Mouse (Mus musculus) cerebellum, adult 18-20 months (tissue): ENCODE measurements around the gene Tnr.
A peak's percentile ranks its signal among the peaks of the same experiment; 100 is the strongest.

ENCODE experiments used
- DNase-seq, 2 experiments: peaks; one replicate each; pipeline ENCODE4 v3.0.0; 2021

Tnr gene

DNA sequence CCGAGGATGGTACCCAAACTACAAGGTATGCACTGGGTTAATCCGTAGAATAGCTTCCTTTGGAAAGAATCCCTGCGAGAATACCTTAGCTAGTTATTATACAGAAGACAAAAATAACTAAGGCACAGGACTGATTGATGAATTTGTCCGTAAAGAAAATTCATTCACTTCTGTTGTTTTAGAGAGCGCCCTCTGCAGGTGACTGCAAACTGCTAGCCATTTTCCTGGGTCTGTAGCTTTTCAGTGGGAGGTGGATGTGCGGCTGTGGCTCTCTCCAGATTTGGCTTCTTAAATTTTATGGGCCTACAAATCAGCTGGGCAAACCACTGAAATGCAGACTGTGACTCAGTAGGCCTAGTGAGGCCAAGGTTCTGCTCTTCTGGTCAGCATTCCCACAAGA, 42.5 kb downstream of the Tnr start:
- no peak for DNase-seq

DNA sequence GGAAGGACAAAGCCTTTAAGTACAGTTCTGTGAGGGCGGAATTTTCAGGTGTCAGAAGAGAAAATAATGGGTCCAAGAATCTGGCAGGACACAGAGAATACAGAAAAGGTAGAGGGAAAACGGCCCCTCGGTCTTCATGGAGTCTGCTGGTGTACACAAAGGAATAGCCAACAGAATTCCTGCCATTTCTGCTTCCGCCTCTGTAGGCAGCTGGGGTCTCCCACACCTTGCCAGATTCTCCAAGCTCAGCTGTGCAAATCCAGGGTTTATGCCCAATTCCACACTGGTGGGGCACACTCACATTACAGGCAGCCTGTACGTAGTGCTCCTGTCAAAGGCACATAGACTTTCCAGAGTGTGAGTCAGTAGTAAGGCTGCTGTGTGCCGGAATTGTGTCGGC, 43.6 kb downstream of the Tnr start:
- no peak for DNase-seq

DNA sequence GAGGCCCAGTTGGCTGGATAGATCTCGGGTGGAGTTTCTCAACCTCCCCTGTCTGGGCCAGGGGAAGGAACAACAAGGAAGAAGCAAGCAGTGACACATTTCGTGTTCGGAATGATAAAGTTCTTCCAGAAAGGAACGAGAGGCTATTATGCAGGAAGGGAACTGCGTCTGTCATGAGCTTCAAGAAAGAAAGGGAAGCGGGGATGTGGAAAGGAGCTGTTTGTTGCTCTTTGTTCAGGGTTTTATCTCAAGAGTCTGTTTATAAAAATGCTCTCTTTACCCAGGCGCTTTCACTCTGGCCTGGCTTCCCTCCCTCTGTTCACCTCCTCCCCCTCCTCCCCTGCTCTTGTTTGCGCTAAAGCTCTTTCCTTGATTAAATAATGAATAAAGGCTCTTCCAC, 46.7 kb downstream of the Tnr start:
- no peak for DNase-seq

DNA sequence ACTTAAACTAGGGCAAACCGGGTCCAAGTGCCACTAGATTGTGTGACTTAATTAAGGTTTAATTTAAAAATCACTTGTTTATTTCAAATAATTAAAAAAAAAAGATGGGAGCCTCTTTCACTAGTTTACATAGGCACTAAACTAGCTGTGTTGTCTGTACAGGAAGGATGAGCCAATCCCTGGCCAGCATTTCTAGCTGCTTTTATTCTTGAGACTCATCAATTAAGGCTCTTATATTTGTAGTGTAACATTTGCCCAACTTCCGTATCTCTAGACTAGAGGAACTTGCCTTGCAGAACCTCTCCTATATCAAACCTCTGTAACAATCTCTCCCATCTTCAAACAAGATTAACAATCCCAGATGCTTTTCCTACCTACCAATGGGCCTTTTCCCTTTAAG, 47.3 kb downstream of the Tnr start:
- no peak for DNase-seq

DNA sequence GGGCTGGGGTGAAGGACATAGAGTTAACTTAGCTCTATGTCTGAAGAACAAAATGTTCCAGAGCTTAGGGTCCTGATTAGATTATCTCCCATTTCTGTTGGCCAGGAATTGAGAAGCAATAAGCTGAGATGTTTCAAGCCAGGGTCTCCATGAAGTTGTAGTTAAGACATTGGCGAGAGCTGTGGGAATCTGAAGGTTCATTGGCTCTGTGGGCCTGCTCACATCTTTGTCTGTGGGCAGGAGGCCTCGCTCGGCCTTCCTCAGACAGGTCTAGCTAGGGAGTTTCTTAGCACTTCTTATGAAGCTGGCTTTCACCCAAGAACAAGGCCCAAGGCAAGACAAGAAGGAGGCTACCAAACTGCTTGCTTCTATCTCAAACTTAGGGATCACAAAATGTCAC, 48.4 kb downstream of the Tnr start:
- DNase-seq: no peak

DNA sequence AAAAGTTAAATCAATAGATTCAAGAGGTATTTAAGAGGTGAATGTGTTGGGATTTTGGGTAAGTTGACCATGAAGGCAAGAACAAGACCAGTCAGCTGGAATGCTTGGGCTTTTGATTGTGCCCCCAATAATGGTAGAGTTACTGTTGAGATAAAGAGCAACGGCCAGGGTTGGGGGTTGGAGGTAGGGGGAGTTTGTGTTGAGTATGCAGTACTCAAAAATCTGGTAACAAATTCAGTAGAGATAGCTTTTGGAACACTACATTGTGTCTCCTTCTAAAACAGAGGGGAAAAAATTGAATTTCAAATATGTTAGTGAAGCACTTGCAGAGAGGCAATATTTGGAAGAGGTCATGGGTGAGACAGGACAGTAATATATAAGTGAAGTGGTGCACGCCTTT, 49.5 kb downstream of the Tnr start:
- DNase-seq: no peak

DNA sequence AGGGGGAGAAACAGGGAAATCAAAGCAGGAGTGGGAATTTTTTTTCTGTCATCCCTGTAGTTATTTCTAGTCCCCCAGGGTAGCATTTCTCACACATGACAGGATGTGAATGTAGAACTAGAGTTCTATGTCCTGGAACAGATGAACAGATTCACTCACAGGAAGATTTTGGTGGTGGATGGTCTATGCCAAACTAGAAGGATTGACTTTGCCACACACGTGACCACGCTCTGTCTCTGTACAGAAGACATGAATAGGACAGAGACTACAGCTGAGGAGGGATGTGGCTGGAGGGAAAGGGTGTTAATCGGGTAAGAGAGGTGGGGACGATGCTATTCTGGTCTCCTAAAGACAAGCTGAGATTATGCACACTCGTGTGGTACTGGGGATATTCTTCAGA, 51.1 kb downstream of the Tnr start:
- no peak for DNase-seq

DNA sequence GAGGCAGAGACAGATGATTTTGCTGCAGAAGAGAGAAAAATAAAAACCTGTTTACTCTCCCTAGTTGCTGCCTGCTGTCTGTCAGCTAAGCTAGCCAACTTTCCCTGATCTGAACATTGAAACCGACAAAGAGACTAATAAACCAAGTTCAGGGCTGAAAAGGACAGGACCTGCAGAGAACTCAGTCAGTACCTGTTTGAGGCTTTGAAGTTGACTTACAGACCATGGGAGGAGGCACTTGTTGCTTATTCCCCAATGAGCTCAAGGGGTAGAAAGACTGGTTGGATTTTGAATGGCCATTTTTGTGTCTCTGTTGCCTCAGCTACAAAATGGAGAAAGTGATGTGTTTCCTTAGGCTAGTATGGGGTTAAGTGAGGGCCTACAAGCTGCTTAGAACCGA, 52.7 kb downstream of the Tnr start:
- DNase-seq: no peak

DNA sequence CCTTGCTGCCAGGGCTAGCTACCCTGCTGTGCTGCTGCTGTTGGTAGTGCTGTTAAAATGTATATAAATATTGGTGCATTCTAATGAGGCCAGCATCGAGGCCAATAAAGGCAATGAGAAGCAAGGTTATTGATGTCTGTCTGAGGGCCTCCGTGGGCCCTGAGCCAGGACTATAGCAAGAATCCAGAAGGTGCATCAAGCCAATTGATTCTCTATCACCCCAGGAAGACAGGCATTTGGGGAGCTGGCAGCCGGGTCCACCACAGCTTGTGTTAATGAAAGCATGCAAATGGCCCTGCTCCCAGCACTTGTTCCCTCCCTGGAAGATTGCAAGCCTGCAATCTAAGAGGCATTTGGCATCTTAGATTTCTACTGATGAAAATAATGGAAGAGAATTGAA, 54.8 kb downstream of the Tnr start:
- DNase-seq: peak; percentile 25 to 44

DNA sequence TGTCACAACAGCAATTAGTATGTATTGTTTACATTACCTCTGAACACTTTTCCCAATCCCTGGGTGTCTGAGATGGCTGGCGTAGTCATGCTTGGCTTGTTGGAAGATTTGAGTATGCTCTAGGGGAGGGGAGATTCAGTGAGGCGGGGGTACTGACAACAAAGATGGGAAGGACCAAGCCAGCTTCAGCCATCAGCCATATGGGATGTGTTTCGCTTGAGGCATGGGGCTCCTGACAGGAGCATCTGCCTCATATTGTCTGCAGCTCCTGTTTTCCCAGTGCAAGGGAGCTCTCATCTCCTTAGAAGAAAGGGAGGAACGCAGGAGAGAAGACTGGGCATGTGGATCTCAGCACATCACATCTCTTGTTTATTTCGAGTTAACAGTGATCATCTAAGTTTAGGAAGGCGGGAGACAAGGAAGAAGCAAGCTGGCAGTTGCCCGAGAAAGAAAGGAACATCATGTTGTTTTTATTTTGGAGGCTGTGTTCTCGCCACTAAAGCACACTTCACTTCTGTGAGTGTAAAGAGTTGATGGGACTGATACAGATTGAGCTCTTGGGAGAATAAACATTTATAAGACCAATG, 56.9 kb downstream of the Tnr start:
- no peak for DNase-seq

DNA sequence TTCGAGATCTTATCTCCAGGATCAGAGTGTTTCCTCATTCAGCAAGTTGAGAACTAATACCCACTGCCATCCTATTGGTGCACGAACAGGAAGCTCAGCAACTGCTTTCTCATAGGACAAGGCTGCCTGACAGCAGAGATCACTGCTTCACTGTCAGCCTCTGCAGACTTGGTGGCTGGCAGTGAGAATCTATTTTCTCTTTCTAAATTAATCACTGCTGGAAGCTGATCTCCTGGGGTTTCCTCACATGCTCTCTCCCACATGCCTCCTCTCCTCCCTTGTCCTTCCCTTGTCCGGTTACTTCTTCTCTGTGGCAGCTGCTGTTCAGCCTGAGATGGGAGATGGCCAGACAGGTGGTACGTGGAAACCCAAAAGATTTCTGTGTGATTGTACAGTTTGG, 60.3 kb downstream of the Tnr start:
- DNase-seq: no peak

DNA sequence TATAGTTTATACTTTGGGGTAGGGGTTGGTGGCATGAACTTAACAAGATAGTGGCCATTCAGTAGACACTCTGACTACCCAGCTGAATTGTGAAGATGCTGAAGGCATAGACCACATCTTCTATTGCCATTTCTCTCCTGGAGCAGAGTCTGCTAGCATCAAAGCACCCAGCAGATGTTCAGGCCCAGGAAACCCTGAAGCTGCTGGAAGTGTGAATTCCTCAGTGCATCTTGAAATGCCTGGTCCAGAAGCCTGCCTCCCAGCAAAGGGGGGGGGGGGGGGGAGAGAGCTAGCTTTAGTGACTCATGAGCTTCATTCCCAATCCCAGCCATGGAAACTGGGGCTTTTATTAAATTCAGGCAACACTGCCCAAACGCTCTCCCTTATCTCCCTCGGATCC, 65.2 kb downstream of the Tnr start:
- no peak for DNase-seq

DNA sequence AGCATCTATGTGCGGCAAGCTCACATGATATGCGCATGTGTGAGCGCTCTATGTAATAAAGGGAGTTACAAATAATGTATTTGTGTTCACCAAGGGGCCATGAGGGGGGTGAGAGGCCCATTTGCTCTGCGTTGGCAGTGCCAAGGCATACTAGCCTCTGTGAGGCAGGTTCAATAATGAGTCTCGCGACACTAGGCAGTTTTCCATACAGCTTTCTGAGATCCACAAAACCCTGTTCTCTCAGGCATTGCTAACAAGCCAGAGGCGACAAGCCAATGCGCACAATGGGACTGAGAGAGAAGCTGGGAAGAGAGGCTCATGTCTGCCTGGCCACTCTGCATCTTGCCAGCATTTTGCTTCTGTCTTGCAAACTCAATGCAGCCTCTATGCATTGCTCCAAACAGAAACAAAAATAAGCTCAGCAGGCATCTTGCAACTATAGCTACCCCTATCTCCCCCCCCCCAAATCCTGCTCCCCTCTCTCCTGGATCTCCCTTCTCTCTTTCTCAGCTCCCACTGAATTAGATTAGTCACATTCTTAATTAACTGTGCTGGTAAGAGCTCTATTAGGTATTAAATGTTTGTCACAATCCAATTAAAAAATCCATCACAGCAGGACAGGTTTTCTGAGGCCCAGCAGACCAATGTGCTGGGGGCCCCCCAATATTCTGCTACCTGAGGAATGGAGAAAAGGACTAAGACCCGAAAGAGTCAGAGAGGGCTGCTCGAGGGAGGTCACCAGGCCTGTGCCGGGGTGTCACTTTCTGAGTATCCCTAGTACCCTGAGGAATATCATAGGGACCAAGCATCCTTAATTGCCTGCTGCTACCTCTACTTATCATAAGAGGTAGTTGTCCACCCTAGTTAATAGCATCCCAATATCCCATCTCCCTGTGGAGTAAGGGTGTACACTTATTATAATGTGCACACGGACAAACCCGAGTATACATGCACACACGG, 70.8 kb downstream of the Tnr start:
- DNase-seq: peak; percentile 33 to 43

DNA sequence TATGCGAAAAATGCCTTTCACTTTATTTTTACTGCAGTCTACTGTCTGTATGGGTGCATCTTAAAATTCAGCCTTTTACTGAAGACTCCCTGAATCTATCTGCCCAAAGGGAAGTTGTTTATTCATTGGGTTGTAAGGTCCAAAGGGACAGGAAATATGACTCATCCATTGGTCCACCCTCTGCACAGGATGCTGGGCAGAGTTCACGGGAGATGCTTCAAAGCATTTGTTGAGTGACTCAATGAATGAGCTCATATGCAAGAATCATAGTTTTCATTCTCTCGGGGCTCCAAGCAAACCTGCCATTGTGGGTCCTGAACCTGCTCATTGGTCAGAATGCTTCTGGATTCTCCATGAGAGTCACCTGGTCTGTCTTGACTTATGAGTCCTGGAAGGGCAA, 72.2 kb downstream of the Tnr start:
- DNase-seq: no peak

DNA sequence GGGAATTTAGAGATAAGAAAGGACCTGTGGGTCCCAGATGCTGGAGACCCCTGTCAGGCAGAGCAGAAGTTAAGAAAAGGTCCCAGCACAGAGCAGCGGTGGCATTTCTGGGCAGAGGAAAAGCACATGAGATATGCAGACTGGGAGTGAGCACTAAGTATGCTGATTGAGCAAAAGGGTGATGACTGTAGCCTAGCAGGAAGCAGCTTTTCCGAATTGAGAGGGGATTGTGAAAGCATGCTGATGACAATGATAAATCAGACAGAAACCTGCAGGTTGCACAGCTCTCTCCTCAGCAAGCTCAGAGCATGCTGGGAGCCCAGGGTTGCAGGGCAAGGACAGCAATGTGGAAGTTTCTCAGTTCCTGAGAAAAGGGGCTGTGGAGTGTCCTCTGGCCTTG, 73.1 kb downstream of the Tnr start:
- DNase-seq: no peak

DNA sequence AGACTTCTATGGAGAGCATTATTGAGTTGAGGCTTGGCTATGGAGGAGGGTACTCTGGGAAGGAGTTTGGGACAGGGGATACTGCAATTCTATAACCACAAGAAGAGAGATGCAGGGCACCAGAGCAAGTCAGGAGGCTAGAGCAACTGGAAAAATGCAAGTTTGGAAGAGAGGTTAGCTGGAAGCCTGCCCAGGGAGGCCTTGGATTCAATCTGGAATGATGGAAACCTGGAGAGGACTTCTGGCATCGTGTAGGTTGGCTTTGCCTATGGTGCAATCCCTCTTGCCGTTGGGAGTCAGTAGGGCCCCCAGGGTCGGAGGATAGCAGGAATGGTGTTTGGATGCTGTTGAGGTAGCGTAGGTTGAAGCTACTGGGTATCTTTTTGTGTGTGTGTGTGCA, 90.0 kb downstream of the Tnr start:
- DNase-seq: peak; percentile 17 to 18

DNA sequence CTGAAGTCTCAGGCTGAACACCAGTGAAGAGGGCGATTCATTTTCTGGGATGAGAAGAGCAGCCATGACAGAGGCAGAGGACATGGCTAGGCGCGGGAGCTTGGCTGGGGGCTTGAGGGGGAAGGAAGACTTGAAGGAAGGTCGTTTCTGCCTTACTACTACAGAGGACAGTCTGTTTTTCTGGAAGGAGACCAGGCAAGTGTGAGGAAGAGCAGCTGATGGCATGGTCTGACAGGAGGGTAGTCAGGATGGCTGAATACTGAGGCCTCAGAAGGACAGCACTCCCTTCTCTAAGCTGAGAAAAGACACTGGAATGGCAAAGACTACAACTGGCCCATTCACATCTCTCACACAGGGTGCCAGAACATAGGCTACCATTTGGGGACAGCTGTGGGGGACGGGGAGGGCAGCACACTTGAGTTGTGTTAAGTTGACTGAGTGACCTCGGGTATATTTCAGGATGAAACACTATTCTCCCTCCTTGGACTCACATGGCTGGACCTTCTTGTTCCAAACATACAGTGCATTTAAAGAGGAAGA, 90.6 kb downstream of the Tnr start:
- DNase-seq: no peak

DNA sequence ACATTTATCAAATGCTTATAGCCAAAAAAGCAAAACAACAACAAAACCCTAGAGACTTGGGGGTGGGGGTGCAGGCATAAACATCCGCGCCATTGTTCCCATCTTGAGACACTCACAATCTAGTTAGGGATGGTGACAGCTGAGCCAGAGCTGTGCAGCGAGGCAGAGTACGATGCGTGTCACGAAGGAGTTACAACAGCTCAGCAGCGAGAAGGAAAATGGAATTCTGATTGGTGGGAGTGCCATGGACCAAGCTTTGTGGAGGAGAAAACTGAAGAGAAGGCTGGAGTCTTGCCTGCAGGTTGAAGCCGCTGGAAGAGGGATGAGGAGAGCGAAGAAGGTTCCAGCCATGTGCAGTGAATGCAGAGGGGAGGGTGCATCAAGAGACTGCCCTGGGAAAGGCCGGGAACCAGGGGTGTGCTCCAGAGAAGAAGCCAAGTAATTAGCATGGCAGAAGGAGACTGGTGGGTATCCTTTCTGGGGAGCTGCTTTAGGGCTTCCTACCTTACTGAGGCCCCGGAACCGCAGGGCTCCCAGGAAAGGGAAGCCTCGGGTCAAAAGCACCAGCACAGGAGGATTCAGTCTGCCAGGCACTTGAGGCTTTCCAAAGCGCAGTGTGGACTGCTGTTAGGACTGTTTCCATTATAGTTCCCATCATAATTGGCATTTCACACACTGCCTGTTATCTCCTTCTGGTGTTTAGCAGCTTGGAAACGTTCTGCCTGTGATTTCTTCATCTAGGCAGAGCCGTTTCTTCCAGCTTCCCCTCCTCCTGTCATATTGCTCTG, 91.3 kb downstream of the Tnr start:
- peak; percentile 16 to 24 for DNase-seq

DNA sequence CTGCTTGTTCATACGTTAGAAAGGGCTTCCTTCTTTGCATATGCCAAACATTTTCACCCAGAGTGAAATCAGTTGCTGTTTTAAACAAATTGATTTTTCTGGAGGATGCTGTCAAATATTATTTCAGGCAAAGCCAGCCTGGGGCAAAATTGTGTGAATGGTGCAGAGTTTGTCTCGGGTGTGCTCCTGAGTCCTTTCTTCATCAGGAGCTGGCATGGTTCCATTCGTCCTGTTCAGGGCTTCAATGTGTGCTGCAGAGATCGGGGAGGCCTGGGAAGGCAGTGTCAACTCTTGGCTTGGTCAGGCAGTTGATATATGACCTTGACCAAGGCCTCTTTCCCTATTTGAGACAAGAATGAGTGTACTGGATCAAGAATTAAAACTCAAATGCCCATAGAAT, 92.1 kb downstream of the Tnr start:
- DNase-seq: peak in 1 of 2 experiments; percentile 24

DNA sequence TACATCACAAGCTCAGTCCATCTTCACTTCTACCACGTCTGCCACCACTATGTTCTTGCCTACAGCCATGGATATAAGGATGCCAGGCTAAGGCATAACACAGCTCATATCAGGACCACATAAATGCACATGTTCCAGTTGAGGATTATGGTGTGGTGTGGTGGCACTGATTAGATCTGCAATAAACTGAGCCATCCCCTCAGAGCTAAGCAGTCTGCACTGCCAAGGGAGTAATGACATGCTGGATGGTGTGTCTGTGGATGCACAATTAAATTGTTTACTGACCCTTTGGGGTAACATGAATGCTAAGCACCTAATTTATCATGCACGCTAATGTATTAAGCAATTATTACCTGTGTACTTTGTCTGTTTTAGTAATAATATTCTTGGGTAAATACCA, 95.6 kb downstream of the Tnr start:
- no peak for DNase-seq

DNA sequence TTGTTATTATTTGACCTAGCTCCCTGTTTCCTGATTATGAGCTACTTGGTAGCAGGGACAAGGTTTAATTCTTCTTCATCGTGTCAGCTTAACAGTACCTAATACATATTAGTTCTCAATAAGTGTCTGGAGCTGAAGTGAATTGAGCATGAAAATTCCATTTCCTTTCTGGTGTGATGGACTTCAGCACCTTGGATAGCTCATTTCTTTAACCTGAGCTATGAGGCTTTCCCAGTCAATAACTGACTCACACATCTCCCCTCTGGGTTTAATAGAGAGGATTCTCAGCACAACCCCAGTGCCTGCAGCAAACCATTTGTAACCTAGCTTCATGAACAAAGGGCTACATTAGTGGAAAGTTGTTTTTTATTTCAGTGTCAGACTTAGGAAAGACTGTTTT, 97.8 kb downstream of the Tnr start:
- DNase-seq: no peak

DNA sequence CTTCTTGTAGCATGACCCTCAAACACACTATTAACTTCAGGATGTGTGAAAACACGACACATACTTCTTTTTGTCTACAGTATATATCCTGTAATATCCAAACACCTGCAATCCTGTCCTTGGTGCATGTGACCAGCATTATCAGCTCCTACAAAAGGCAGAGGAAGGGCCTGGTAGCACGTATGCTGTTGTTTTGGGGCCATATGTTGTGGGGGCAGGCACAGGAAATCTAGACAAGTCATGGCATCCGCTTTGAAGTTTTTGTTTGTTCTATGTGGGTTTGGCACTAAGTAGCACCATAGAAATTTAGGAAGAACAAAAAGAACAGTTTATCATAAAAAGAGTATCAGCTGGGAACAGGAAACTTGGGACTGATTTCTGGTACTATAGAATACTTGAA, 105.5 kb downstream of the Tnr start:
- no peak for DNase-seq

DNA sequence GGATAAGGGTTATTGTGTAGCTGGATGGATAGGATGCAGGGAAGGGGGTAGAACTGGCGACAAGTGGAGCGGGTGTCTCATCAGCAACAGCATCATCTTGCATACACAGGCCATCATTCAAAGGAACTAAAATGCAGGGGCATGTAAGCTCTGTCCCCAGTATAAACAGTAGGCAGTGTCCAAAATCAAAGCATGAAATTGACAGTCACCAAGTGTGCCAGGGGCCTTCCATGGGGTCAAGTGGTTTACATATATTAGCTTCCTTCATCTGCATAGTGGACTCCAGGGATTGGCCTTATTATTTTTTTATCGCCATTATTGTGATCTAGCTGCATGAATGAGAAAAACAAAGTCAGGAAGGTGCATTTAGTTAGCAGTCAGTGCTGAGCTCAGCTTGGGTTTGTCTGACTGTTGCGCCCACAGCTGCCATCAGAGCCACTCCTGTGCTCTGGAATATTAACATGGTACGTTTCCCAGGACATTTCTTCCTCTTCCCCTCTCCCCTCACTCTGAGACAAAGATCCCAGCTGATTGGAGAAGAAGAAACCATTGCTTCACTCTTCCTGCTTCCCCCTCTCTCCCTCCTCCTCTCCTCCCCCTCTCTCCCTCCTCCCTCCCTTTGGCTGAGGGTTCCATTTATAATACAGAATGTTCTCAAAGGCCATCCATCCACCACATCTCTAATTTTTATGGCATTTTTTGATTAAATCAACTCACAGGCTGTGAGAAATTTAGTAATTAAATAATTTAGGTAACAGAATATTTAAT, 106.4 kb downstream of the Tnr start:
- no peak for DNase-seq
